Mouse (Mus musculus) testis, adult 2 months (tissue): ENCODE results near the gene Lingo1.

ENCODE experiments used
- CTCF ChIP-seq: fragments of 200-500 bp; IDR thresholded peaks from 2 replicates; pipeline ENCODE4 v1.5.1; 2012; ENCODE audit warnings: low read depth, mild to moderate bottlenecking, inconsistent platforms, low read length, moderate library complexity; ENCODE audit not compliant: control insufficient read depth, insufficient read depth, insufficient replicate concordance
- POLR2A ChIP-seq: fragments of 200-500 bp; IDR thresholded peaks from 2 replicates; pipeline ENCODE4 v1.6.1; 2012; ENCODE audit warnings: low read depth, mild to moderate bottlenecking, inconsistent platforms, low read length, moderate library complexity; ENCODE audit not compliant: control insufficient read depth

- TF ChIP-seq CTCF (no peak), POLR2A (no peak)
Measured at GRCm38 (mm10) chr9:56630945-56631344, 165.3 kb downstream of the Lingo1 start.
